Mouse (Mus musculus) thymus, adult 2 months (tissue): ENCODE measurements around the gene Cd63. TPM values are rescaled to one million over a fixed set of nuclear protein-coding genes. Genes with fewer than 3 reads are reported as not detected.

ENCODE experiments used
- DNase-seq: peaks from one replicate; pipeline ENCODE4 v3.0.0; 2021
- H3K27ac ChIP-seq: fragments of 200-500 bp; 2 replicates; pipeline ENCODE4 v1.5.1; 2012; ENCODE audit warnings: low read length, control low read depth; ENCODE audit not compliant: control insufficient read depth, insufficient read depth
- H3K27me3 ChIP-seq: fragments of 200-500 bp; 2 replicates; pipeline ENCODE4 v1.6.1; 2012; ENCODE audit warnings: mild to moderate bottlenecking, low read length, moderate library complexity, mixed read lengths; ENCODE audit not compliant: control insufficient read depth, insufficient read depth
- H3K36me3 ChIP-seq: fragments of 200-500 bp; 2 replicates; pipeline ENCODE4 v1.6.1; 2012; ENCODE audit warnings: mild to moderate bottlenecking, low read length, moderate library complexity; ENCODE audit not compliant: control insufficient read depth, insufficient read depth
- H3K4me1 ChIP-seq: fragments of 200-500 bp; replicated peaks from 2 replicates; pipeline ENCODE4 v1.6.1; 2012; ENCODE audit warnings: low read length; ENCODE audit not compliant: control insufficient read depth, insufficient read depth
- H3K4me3 ChIP-seq: fragments of 200-500 bp; 2 replicates; pipeline ENCODE4 v1.5.1; 2012; ENCODE audit warnings: mild to moderate bottlenecking, low read length, control low read depth, moderate library complexity; ENCODE audit not compliant: control insufficient read depth, insufficient read depth
- CTCF ChIP-seq: fragments of 200-500 bp; IDR thresholded peaks from 2 replicates; pipeline ENCODE4 v1.5.1; 2012; ENCODE audit warnings: mild to moderate bottlenecking, control low read depth, low read length, moderate library complexity, borderline replicate concordance; ENCODE audit not compliant: control insufficient read depth, poor library complexity, insufficient read depth; ENCODE audit errors: extremely low read depth
- POLR2A ChIP-seq: fragments of 200-500 bp; IDR thresholded peaks from 2 replicates; pipeline ENCODE4 v1.6.1; 2012; ENCODE audit warnings: mild to moderate bottlenecking, low read length, control low read depth, moderate library complexity; ENCODE audit not compliant: control insufficient read depth, poor library complexity, insufficient read depth; ENCODE audit errors: extremely low read depth
- WGBS: fragments of 180-500 bp; shearing (Covaris S2); methylation state at CpG from one replicate; pipeline ENCODE4 v1.1.7; 2018; 5-methylcytosine and 5-hydroxymethylcytosine counted together
- polyA plus RNA-seq: library from polyadenylated mRNA; depleted of rRNA; stranded (reverse); fragments of >200 nt; gene quantifications from 2 replicates; pipeline ENCODE4 v1.2.3, GENCODE M21; 2012

The Cd63 gene
- polyA plus RNA-seq, 1 experiment = 62.1 TPM

- WGBS = 79% methylated on average over 1 of the region's 1 CpGs
- Histone ChIP-seq H3K4me1 (peaks cover 11% of the 10 kb centered on the region), H3K4me3 (no peak overlapping the region), H3K36me3 (no peaks in the 10 kb centered on the region), H3K27me3 (no peaks in the 10 kb centered on the region; the same call in 1 of the 2 replicates), H3K27ac (no peak overlapping the region)
- DNase-seq = no peak
- TF ChIP-seq POLR2A (no peak), CTCF (no peak)
Observed at GRCm38 (mm10) chr10:128901409-128901808, 620 bp downstream of the Cd63 start.

DNA sequence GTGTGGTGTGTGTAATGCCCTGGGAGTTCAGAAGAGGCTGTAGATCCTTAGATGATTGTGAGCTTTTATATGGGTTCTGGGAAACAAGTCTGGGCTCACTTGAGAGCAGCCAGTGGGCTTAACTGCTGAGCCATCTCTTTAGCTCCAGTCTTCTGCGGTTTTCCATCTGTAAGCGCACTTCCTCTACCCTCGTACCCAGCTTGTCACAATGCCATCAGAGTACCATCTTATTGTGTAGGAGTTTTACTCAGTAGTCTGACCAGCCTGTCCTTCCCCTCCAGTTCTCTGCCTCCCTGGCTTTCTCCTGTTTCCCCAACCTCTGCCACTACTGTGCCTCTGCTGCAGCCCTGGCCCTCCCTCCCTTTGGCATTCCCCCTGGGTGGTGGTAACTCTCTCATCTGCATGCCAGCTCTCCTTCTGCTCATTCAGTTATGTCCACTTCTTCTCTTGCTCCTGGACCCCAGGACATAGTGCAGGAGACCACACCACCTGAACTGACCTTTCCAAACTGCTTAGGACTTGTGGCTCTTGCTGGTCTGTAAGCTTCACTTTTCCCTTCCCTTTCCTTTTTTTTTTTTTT is 1.7 kb downstream of the Cd63 start:
- H3K4me3 ChIP-seq = no peak overlapping the region
- no peak for DNase-seq
- no peaks in the 10 kb centered on the region for H3K27me3 ChIP-seq
- no peak overlapping the region for H3K27ac ChIP-seq
- H3K36me3 ChIP-seq = no peaks in the 10 kb centered on the region
- peaks cover 11% of the 10 kb centered on the region for H3K4me1 ChIP-seq
- 15% methylated on average over 3 of the region's 3 CpGs for WGBS
- TF ChIP-seq CTCF (no peak), POLR2A (no peak)

GRCm38 (mm10) chr10:128904812-128905211 is 4.0 kb downstream of the Cd63 start:
- TF ChIP-seq POLR2A (no peak), CTCF (no peak)
- no peak for DNase-seq
- H3K4me3 ChIP-seq = no peak overlapping the region
- H3K27ac ChIP-seq = no peak overlapping the region
- WGBS = 95% methylated on average over 5 of the region's 5 CpGs
- H3K27me3 ChIP-seq = peaks cover 14% of the 10 kb centered on the region
- H3K36me3 ChIP-seq = no peaks in the 10 kb centered on the region
- peaks cover 11% of the 10 kb centered on the region for H3K4me1 ChIP-seq

- Histone ChIP-seq H3K27me3 (peaks cover 26% of the 10 kb centered on the region), H3K27ac (peak overlapping the region; percentile 37; the same call in 1 of the 2 replicates), H3K4me1 (peaks cover 4% of the 10 kb centered on the region), H3K4me3 (no peak overlapping the region), H3K36me3 (no peaks in the 10 kb centered on the region)
- no peak for TF ChIP-seq CTCF
- TF ChIP-seq POLR2A = no peak
- WGBS = 81% methylated on average over 13 of the region's 13 CpGs
- DNase-seq = no peak
Observed at GRCm38 (mm10) chr10:128908778-128909448, 8.1 kb downstream of the Cd63 start.

DNA sequence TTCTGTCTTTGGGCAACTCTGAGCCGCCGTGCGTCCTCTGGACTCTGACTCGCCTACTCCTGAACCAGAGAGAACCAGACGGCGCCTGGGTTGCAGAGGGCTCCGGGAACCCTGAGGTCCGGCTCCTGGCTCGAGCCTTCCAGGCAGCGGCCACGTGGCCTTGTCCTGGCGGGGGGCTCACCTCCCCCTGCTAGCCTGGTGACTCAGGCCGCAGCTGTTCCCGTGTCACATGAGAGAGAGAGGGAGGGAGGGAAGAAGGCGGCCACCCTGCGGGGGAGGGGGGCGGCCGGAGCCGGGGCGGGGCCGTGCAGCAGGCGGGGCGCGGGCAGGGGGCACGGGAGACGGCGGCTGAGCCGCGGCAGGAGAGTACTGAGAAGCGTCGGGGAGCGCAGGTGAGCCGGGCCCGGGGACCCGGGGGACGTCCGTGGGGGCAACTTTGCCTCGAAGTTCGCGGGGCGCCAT is 8.8 kb downstream of the Cd63 start:
- no peak for DNase-seq
- Histone ChIP-seq H3K27ac (peak overlapping the region; percentile 37; the same call in 1 of the 2 replicates), H3K4me1 (peaks cover 4% of the 10 kb centered on the region), H3K27me3 (peaks cover 26% of the 10 kb centered on the region), H3K4me3 (peak overlapping the region; percentile 36), H3K36me3 (no peaks in the 10 kb centered on the region)
- 4% methylated on average over 39 of the region's 41 CpGs for WGBS
- no peak for TF ChIP-seq CTCF
- TF ChIP-seq POLR2A = no peak

DNA sequence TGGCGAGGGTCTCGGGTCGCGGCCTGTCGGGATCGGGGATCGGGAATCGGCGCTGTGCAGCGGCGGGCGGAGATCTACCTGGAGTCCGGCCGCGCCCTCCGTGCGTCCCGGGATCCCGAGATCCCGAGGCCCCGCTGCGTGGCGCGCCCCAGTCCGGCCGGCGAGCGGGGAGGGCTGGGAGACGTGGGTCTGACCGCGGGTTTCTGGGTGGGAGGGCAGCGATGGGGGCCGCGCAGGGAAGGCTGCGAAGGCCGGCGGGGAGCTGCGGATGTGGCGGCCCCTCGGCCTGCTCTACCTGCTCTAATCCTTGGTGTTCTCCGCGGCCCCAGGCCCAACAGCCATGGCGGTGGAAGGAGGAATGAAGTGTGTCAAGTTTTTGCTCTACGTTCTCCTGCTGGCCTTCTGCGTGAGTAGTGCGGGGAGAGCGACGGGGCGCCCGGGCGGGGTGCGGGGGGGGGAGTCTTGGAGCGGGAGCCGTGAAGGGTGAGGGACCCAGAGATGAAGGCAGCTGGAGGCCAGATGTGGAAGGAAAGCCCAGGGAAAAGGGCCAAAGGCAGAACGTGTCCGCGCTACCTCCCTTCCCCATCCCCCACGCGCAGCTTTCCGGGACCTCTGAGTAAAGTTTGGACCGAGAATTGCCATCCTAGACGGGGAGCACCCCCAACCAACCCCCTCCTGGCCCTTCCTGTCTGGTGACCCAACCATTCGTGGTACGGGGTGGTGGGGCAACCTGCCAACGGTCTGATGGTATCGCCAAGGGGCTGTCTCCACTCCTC is 9.5 kb downstream of the Cd63 start:
- WGBS = 6% methylated on average over 65 of the region's 66 CpGs
- no peak for DNase-seq
- Histone ChIP-seq H3K4me3 (peak overlapping the region; percentile 36), H3K36me3 (no peaks in the 10 kb centered on the region), H3K27ac (no peak overlapping the region), H3K27me3 (peaks cover 26% of the 10 kb centered on the region), H3K4me1 (peaks cover 4% of the 10 kb centered on the region)
- TF ChIP-seq POLR2A (no peak), CTCF (no peak)
